Mouse (Mus musculus): ENCODE measurements around the gene Cd96. TPM values are rescaled to one million over a fixed set of nuclear protein-coding genes. Genes with fewer than 3 reads are reported as not detected.

The Cd96 gene
- polyA plus RNA-seq, 1 experiment from 2014 or later, result 0.20 TPM

DNA sequence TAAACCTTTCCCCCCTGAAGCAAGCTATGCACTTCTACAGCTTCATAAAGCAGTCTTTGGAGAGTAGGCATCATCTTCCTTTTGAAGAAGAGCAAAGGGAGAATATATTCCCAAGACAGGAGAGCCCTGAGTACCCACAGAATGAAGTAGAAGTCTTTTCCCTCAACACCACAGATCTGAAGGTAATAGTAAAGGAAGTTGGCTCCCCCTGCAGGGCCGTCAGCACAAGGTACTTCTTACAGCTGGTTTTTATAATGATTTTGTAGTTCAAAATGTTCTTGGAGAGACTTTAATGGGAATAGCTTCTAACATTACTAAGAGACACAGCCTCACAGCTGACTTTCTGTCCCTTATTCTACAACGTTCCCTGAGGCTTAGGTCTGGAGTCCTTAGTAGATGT is 19.8 kb downstream of the Cd96 start:
- no peak overlapping the region for H3K4me3 ChIP-seq (ENCODE audit: inconsistent target)
- H3K79me2 ChIP-seq (ENCODE audit: inconsistent target), result no peaks in the 10 kb centered on the region
- H3K36me3 ChIP-seq (ENCODE audit: inconsistent target), result no peaks in the 10 kb centered on the region
- no peak overlapping the region for H3K27ac ChIP-seq
- WGBS (ENCODE audit: missing documents), result 59% methylated on average over 2 of the region's 2 CpGs

GRCm38 (mm10) chr16:46097421-46097820 is 22.6 kb downstream of the Cd96 start:
- Histone ChIP-seq H3K27ac (no peak overlapping the region), H3K4me3 (ENCODE audit: inconsistent target) (no peak overlapping the region), H3K79me2 (ENCODE audit: inconsistent target) (no peaks in the 10 kb centered on the region), H3K36me3 (ENCODE audit: inconsistent target) (no peaks in the 10 kb centered on the region)
- WGBS (ENCODE audit: missing documents), result 93% methylated on average over 9 of the region's 9 CpGs

DNA sequence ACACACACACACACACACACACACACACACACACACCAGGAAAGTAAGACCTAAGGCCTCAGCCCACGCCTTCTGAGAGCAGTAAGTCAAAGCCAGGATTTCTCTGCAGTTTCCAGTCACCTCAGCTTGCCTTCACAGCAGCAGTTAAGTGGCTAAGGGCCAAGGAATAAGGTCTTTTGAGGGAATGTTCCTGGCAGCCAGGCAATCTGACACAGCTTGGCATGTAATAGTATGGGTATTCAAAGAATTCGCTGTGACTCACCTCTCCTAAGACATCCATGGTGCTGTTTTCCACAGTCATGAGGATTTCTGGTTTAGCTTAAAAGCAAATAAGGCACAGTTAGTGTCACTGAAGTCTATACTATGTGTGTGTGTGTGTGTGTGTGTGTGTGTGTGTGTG is 25.6 kb downstream of the Cd96 start:
- WGBS (ENCODE audit: missing documents), result 92% methylated on average over 2 of the region's 2 CpGs
- Histone ChIP-seq H3K36me3 (ENCODE audit: inconsistent target) (no peaks in the 10 kb centered on the region), H3K79me2 (ENCODE audit: inconsistent target) (no peaks in the 10 kb centered on the region), H3K4me3 (ENCODE audit: inconsistent target) (no peak overlapping the region), H3K27ac (no peak overlapping the region)

- WGBS (ENCODE audit: missing documents), result 100% methylated on average over 2 of the region's 2 CpGs
- Histone ChIP-seq H3K4me3 (ENCODE audit: inconsistent target) (no peak overlapping the region), H3K79me2 (ENCODE audit: inconsistent target) (no peaks in the 10 kb centered on the region), H3K27ac (no peak overlapping the region), H3K36me3 (ENCODE audit: inconsistent target) (no peaks in the 10 kb centered on the region)
These were observed 27.1 kb downstream of the Cd96 start for GRCm38 (mm10) chr16:46092935-46093334.

- H3K79me2 ChIP-seq (ENCODE audit: inconsistent target), result no peaks in the 10 kb centered on the region
- no peak overlapping the region for H3K4me3 ChIP-seq (ENCODE audit: inconsistent target)
- 93% methylated on average over 5 of the region's 5 CpGs for WGBS (ENCODE audit: missing documents)
- H3K27ac ChIP-seq, result no peak overlapping the region
- no peaks in the 10 kb centered on the region for H3K36me3 ChIP-seq (ENCODE audit: inconsistent target)
These were observed 33.1 kb downstream of the Cd96 start for GRCm38 (mm10) chr16:46086874-46087473.

DNA sequence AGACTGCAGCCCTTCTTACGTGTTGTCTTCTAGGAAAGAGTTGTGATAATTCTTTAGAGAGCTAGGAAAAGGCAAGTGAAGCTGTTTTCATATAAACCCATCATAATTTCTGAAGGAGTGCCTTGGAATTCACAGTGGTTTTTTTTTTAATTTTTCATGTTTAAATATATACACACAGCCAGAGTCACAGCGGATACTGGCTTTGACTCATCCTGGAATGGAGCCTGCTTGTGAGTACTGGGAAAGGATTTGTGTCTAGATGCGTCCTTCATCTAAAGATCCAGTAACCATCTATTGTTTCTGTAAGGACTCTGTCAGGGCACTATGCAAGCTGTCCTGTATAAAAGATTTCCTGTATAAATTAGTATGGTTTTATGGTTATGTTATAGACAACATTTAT is 52.1 kb downstream of the Cd96 start:
- Histone ChIP-seq H3K4me3 (ENCODE audit: inconsistent target) (no peak overlapping the region), H3K36me3 (ENCODE audit: inconsistent target) (no peaks in the 10 kb centered on the region), H3K79me2 (ENCODE audit: inconsistent target) (no peaks in the 10 kb centered on the region), H3K27ac (no peak overlapping the region)
- WGBS (ENCODE audit: missing documents), result 95% methylated on average over 3 of the region's 3 CpGs

DNA sequence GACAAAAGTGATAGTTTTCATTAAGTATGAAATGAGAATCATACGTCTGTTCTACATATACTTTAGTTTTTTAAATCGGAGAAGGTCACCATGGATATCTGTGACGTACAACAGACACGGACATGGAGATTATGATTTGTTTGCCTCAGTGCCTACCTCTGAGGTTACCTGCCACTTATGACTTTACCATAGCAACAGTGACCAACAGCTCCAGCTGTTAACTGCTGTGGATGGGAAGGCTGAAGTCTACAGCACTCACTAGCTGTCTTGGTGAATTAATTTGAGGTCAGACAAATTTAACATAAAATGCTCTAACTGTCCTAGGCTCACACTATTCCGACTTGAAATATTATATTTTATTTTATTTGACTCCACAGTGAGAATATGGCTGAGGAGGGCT is 56.8 kb downstream of the Cd96 start:
- Histone ChIP-seq H3K27ac (no peak overlapping the region), H3K4me3 (ENCODE audit: inconsistent target) (no peak overlapping the region), H3K36me3 (ENCODE audit: inconsistent target) (no peaks in the 10 kb centered on the region), H3K79me2 (ENCODE audit: inconsistent target) (no peaks in the 10 kb centered on the region)
- 96% methylated on average over 4 of the region's 5 CpGs for WGBS (ENCODE audit: missing documents)

DNA sequence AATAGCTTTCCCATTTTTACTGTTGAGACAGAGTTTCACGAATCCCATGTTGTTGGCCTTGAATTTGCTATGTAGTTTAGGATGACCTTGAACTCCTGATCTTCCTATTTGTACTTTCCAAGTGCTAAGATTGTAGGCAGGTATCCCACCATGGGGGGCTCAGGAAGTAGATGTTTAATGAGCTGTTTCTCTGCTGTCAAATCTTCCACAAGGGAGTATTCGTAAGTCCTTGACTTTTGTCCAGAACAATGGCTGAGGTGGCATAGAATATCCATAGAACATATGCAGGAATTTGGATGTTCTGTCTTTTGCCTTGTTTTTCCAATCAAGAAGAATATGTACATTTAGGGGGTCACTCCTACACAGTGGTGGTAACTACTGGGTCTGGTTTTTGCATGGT is 73.1 kb downstream of the Cd96 start:
- Histone ChIP-seq H3K4me3 (ENCODE audit: inconsistent target) (no peak overlapping the region), H3K79me2 (ENCODE audit: inconsistent target) (no peaks in the 10 kb centered on the region), H3K36me3 (ENCODE audit: inconsistent target) (no peaks in the 10 kb centered on the region), H3K27ac (no peak overlapping the region)
- 92% methylated on average over 2 of the region's 2 CpGs for WGBS (ENCODE audit: missing documents)

- no peak overlapping the region for H3K4me3 ChIP-seq (ENCODE audit: inconsistent target)
- 69% methylated on average over 2 of the region's 2 CpGs for WGBS (ENCODE audit: missing documents)
- H3K27ac ChIP-seq, result no peak overlapping the region
- H3K36me3 ChIP-seq (ENCODE audit: inconsistent target), result no peaks in the 10 kb centered on the region
- H3K79me2 ChIP-seq (ENCODE audit: inconsistent target), result no peaks in the 10 kb centered on the region
These were observed 83.8 kb downstream of the Cd96 start for GRCm38 (mm10) chr16:46036261-46036660.

DNA sequence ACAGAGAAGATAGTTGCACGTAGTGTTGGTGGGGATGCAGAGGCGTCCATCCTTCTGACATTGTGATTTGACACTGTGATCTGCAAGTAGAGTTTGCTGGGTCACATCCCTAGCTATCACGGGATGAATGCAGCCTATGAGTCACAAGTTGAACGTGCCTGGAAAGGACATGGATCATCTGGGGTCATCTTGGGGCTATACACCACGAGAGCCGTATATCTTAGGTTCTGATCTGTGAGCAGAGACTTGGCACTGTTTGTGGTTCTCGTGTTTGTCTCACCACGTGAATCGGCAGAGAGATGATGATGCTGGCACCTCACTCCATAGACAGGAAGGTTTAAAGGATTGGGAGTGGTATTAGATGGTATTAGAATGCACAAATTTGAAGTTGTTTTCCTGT is 86.2 kb downstream of the Cd96 start:
- Histone ChIP-seq H3K36me3 (ENCODE audit: inconsistent target) (no peaks in the 10 kb centered on the region), H3K27ac (no peak overlapping the region), H3K79me2 (ENCODE audit: inconsistent target) (no peaks in the 10 kb centered on the region), H3K4me3 (ENCODE audit: inconsistent target) (no peak overlapping the region)
- WGBS (ENCODE audit: missing documents), result 81% methylated on average over 9 of the region's 9 CpGs

- Histone ChIP-seq H3K4me3 (ENCODE audit: inconsistent target) (no peak overlapping the region), H3K79me2 (ENCODE audit: inconsistent target) (no peaks in the 10 kb centered on the region), H3K27ac (no peak overlapping the region), H3K36me3 (ENCODE audit: inconsistent target) (no peaks in the 10 kb centered on the region)
- WGBS (ENCODE audit: missing documents), result 78% methylated on average over 5 of the region's 5 CpGs
These were observed 97.0 kb downstream of the Cd96 start for GRCm38 (mm10) chr16:46022958-46023491.

GRCm38 (mm10) chr16:46022189-46022928 is 97.7 kb downstream of the Cd96 start:
- Histone ChIP-seq H3K4me3 (ENCODE audit: inconsistent target) (no peak overlapping the region), H3K36me3 (ENCODE audit: inconsistent target) (no peaks in the 10 kb centered on the region), H3K27ac (no peak overlapping the region), H3K79me2 (ENCODE audit: inconsistent target) (no peaks in the 10 kb centered on the region)
- 13% methylated on average over 5 of the region's 5 CpGs for WGBS (ENCODE audit: missing documents)

DNA sequence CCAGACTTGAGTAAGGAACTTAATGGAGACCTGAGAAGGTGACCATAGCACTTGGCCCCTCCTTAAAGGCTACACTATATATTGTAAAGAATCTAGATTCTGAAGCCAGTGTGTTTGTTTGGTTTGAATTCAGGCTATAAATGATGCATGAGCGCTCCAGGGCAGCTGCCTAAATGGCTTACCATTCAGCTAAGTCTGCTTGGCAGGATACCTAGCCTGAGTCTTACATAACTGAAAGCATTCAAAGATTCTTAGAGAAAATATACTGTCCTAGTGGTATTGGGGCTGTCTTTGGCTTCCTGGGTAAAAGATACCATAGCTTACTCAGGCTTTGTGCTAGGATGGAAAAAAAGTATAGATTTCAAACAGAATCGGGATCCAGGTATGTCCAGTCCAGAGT is 98.7 kb downstream of the Cd96 start:
- H3K36me3 ChIP-seq (ENCODE audit: inconsistent target), result no peaks in the 10 kb centered on the region
- WGBS (ENCODE audit: missing documents), result 96% methylated on average over 2 of the region's 2 CpGs
- no peak overlapping the region for H3K27ac ChIP-seq
- H3K4me3 ChIP-seq (ENCODE audit: inconsistent target), result no peak overlapping the region
- no peaks in the 10 kb centered on the region for H3K79me2 ChIP-seq (ENCODE audit: inconsistent target)

DNA sequence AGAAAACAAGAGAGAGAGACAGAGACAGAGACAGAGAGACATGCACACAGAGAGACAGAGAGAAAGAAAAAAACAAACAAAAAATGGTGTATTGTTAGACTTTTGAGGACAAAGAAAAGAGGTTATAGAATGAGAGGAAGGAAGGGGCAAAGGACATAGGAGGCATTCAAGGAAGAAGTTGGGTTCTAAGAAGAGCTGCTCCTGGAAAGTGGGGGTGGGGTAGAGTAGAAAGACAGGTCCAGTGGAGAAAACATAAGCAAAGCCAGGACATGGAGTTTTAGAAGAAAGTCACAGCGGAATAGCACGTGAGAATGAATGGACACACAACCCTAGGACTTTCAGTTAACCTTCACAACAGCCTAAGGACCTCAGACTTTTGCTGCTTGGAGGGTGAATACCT is 99.7 kb downstream of the Cd96 start:
- no peak overlapping the region for H3K4me3 ChIP-seq (ENCODE audit: inconsistent target)
- H3K36me3 ChIP-seq (ENCODE audit: inconsistent target), result no peaks in the 10 kb centered on the region
- no peak overlapping the region for H3K27ac ChIP-seq
- H3K79me2 ChIP-seq (ENCODE audit: inconsistent target), result no peaks in the 10 kb centered on the region
- 87% methylated on average over 2 of the region's 2 CpGs for WGBS (ENCODE audit: missing documents)

DNA sequence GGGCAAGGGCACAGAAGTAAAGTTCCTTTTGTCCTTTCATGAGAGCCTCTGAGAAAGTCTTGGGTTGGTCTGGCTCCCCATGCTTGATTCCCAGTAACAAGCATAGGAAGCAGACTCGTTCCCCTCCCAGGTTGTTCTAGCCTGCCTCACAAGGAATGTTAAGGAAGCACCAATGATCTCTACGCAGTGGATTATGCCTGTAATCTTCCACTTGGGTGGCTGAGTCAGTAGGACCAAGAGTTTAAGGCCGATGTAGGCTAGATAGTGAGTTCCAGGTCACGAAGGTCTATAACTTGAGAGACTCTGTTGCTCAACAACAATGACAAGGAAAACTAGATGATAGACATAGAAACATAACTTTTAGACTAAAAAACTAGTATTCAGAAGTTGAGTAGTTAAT is 100.3 kb downstream of the Cd96 start:
- no peak overlapping the region for H3K4me3 ChIP-seq (ENCODE audit: inconsistent target)
- no peak overlapping the region for H3K27ac ChIP-seq
- H3K79me2 ChIP-seq (ENCODE audit: inconsistent target), result no peaks in the 10 kb centered on the region
- H3K36me3 ChIP-seq (ENCODE audit: inconsistent target), result no peaks in the 10 kb centered on the region
- WGBS (ENCODE audit: missing documents), result 95% methylated on average over 4 of the region's 4 CpGs
